Mouse (Mus musculus): ENCODE data around the gene Rreb1.

- TF ChIP-seq CTCF (conservative IDR thresholded peaks at IDR 0.05; ENCODE audit: low read length), result no peak
- no peak for TF ChIP-seq POU5F1 (IDR thresholded peaks at IDR 0.05; ENCODE audit: borderline replicate concordance, low read length)
Observed at GRCm38 (mm10) chr13:37854455-37855220, 76.4 kb downstream of the Rreb1 start.

Measured in E14TG2a.4 (cell line).